Mouse (Mus musculus): ENCODE measurements at regions not wholly inside any gene's neighbourhood (a gene's known extent, or its start where the extent isn't known, plus 50 kb on each side); places are given as distances from the start of the nearest gene placed in this dataset.

DNA sequence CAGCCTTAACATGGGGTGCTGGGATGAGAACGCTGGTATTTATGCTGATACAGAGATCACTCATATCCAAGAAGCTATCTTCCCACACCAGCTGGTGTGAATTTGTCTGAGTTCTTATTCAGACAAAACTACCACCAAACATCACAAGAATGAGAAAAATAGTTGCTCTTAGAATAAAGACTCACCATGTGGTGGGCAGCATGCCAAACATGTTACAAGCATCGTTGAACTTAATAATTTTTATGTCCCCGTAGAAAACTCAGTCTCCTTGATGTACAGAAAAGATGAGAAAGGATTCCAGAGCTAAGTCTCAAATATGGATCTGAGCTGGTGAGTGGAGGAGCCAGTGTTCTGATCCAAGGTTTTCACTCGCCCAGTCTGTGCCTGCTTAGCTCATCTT lies 196.5 kb downstream of the Cmpk2 start:
- no peak for DNase-seq (ENCODE audit: inconsistent age in 2 of 2, low spot score in 1 of 2)

DNA sequence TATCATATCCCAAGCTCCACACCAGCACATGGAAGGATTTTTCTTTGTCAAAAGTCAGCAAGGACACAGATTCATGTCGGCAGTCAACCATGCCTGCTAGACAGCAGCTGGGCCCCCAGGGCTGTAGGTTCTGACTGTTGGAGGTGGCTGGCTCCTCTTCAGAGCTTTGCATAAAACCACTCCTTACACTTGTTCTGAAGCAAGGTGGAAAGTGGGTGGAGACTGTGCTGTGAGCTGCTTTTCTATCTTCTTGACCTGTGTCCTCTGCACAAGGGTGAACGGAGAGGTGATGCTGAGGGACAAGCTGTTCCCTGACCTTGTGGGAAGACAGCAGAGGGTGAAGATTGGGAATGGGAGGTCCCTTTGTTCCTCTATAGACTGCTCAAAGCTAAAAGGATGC lies 185.2 kb downstream of the Cmpk2 start:
- no peak for DNase-seq (ENCODE audit: inconsistent age in 2 of 2, low spot score in 1 of 2)

DNA sequence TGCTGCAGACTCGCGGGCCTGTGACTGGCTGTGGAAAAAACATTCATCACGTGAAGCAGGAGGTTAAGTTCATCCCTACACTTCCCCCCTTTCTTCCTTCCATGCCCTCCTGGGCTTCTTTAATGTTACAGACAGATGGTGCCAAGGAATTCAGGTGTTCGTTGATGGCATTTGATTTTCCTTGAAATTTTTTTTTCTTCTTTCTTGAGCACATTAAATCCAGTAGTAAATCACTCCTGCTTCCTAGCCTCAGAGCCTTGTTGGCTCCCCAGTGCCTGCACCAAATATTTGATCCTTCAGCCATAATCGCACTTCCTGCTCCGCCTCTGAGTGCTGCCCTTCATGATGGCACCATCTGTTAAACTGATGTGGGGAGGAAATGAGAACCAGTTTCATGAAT lies 184.8 kb downstream of the Cmpk2 start:
- DNase-seq (ENCODE audit: inconsistent age in 2 of 2, low spot score in 1 of 2), result no peak

DNA sequence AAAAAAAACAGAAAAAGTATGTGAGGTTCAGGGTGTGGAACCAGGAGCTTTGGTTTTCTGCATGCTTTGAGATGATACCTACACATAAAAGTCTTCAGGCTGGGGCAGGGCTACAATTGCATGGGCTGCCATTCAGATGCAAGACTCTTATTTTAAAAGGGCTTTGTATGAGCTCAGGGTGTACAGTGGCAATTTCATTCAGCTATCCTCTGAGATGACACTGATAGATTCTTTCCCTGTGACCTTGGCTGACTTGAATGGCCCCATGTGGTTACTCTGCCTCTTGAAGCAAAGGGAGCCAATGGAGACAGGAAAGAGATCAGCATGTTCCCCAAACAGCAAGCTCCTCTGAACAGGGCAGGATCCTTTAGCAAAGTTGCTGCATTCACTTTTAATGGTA lies 177.1 kb downstream of the Cmpk2 start:
- DNase-seq (ENCODE audit: inconsistent age in 2 of 2, low spot score in 1 of 2), result peak; percentile 25 to 29

DNA sequence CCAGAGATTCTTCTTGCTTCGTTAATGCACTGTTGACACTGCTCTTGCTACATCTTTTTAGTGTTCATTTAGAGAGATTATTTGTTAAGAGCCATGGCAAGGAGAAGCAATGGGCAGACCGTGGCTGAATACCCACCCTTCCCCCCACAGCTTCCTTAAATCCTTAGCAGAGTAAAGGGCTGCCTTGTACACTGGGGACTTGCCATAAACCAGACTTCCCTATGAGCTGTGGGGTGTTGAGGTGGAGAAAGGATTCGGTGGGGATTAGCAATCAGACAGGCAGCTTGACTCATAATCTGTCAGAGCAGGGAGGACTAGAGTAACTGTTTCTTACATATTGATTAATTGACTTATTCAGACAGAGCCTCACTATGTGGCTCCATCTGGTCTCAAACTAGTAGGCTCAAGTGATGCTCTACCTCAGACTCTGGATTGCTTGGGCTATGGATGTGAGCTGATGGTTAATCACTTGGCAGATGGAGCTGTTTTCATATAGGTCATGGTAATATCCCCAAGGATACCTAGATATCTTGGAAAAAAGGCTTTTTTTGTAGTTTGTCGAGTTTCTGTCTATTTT lies 166.7 kb downstream of the Cmpk2 start:
- DNase-seq (ENCODE audit: inconsistent age in 2 of 2, low spot score in 1 of 2), result no peak

DNA sequence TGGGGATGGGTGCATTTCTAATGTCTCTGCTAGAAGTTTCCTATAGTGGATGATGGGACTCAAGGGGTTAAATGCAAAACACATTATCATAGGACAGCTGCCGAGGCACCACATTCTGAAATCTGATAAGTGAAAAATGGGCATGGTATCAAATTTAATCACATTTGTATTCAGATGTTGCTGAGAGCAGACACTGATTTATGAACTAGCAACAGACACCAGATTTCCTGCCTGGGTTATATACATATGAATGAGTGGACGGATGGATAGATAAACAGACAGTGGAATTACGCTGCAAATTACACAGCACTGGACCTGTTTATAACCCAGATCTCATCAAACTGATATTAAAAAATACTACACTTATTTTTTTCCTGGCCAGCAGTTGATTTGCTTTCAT lies 166.2 kb downstream of the Cmpk2 start:
- no peak for DNase-seq (ENCODE audit: inconsistent age in 2 of 2, low spot score in 1 of 2)

DNA sequence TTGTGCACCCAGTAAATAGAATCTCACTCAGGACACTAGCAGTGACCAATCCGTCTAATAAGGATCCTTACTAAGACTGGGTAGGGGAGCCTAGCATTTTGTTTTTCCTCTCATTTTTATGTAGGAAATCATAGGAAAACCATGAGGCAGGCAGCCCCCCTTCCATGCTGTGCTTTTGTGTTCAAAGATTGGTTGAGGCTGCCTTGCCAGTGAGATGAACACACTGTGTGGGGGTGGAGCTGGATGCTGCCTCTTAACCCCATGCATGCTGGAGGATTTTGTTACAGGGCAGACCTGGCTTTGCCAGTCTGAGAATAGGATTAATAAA lies 162.8 kb downstream of the Cmpk2 start:
- DNase-seq (ENCODE audit: inconsistent age in 2 of 2, low spot score in 1 of 2), result no peak

DNA sequence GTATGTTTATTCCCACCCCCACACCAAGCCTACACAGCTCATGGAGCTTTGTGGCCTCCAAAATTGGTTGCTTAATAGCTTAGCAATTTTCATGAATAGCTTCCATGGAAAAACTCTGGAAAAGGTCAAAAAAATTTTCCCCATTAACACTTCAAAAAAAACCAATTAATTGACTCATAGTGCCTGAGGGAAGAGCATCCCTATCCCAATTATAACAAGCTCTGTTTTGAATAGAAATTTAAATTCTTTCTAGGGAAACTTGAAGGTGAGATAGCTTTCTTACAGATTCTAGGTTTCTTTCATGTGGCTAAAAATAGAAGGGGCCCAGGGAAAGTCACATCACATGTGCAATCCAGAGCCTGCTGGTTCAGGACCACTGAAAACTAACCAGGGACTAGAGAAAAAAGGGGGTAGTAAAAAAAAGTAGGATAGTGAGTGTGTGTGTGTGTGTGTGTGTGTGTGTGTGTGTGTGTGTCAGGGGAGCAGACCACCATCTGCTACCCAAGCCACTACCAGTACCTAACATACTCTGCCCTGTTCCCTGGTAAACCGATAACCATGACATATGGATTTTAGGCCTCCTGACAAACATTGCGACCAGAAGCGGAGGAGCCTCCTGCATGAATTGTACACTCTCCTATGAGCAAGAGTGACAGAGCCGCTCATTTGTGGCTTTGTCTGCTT lies 162.2 kb downstream of the Cmpk2 start:
- DNase-seq (ENCODE audit: inconsistent age in 2 of 2, low spot score in 1 of 2), result no peak

DNA sequence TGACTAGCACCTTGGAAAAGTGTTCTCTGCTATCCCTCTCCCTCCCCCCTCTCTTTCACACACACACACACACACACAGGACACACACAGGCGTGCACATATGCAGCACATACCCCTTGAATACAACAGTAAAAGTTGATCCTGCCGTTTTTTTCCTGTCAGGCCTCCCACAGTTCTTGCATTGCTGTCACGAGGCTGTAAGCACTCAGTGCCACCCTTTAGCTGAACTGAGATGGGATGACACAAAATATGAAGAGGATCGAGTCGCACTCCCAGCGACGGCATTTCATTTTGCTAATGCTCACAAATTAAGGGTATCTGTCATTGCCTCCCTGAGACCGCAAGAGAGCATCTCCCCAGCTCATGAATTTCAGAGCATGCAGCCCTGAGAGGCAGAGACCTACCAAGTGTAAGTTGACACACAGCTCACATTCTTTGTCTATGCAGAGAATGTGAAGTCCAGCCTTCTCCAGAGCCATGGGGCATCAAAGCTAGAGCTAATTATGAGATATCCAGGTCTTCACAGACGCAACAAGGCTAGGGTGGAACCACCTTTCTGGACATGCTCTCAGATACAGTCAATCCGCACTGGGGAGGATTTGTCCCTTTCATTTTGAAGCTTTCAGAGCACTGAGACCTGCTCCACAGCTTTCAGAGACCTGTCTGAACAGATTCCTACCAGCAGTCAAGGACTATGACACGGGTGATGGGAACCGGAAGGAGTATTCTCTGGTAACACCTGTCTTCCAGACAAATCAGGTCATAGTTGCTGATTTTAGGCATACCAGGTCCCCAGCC lies 152.3 kb downstream of the Cmpk2 start:
- DNase-seq (ENCODE audit: inconsistent age in 2 of 2, low spot score in 1 of 2), result no peak

DNA sequence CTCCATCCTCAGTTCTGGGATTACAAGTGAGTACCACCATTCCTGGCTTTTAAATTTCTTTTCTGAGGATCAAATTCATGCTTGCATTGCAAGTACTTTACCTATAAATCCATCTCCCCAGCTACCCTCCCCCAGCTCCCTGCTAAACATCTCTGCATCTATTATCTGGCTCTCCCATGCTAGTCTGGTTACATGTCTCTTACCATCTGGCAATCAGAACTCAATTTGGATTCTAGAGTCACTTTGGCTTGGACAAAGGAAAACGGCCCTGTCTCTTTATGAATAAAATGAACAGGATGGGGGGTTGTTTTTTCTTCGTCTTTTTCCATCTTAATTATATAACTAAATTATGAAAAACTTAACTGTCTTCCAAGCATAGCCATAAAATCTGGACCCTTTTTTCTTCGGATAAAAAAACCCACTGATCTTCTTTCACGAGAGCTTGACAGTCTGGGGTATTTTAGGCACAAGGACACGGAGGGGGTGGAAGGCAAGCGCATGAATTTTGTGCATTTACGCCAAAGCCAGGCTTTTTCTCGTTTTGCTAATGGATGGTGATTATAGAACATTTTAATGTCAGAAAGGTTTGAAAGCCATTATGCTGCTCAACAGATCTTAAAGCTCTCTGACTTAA lies 151.6 kb downstream of the Cmpk2 start:
- DNase-seq (ENCODE audit: inconsistent age in 2 of 2, low spot score in 1 of 2), result no peak

DNA sequence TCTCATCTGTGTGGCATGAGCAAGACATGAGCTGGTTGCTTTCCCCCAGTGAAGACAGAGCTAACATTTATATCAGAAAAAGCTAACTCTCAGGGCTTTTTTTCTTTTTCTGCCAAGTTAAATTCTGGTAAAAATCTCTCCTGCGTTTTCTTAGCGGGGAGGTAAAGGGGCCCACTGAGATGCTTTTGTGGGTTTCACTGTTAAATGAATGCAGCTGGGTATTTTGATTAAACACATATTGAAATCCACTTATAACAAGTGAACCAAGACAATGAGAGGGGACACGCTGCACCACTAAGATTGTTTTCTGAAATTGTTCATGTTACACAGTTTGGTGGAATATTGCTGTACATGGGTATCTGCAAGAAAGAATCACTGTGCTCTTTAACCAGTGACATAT lies 149.0 kb downstream of the Cmpk2 start:
- DNase-seq (ENCODE audit: inconsistent age in 2 of 2, low spot score in 1 of 2), result no peak

DNA sequence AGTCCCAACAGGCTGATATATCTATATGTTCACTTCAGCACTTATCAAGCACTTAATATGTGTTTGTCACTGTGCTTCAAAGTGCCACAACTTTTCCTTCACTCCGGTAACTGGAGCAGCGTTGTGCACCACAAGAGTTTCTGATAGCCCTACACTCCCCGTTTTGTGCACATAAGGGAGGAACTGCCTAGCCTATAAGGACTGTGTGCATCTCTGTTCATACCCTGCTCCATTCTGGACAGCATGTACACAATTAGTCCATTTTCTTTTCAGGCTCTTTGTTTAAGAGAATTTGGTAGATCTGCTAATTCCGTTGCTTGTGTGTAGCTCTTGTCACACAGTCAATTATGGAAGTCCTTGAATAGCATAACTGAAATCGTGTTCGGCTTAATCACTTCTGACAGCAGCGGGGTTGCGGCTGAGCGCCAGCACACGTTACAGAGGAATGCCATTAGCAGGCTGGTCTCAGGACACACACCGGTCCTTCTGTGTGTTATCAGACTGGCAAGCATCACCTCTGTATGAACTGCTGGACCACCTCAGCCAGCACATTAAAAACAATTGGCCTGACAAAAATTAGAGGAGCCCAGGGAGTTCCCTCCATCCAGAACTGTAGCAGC lies 144.2 kb downstream of the Cmpk2 start:
- no peak for DNase-seq (ENCODE audit: inconsistent age in 2 of 2, low spot score in 1 of 2)

DNA sequence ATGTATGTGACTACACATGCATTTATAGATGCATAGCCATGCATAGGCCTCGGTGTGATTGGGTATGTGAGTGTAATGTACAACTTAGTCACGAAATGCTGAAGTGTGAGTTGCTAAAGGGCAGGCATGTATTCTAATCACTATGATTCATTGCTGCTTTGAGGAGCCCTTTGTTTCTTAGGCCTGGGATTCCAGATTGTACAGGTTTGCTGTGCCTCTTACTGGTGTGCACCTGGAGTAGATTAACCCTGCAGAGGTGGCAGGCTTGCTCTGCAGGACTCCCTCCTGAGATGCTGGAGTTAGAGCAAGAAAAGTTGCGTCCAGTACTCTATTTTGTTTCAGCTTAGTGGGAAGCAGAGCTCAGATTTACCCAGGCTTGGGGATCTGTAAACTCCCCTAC lies 141.1 kb downstream of the Cmpk2 start:
- no peak for DNase-seq (ENCODE audit: inconsistent age in 2 of 2, low spot score in 1 of 2)

DNA sequence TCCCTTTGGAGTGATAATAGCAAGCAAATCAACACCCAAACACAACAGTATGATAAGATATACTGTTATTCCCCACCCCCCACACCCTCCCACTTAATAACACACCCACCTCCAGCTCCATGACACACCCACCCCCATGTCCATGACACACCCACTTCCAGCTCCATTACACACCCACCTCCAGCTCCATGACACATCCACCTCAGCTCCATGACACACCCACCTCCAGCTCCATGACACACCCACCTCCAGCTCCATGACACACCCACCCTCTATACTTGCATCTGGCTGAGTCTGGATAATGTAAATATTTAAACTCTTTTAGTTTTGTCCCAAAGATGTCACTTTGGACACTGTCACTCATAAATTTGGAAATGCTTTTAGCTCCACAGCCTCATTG lies 129.5 kb downstream of the Cmpk2 start:
- no peak for DNase-seq (ENCODE audit: inconsistent age in 2 of 2, low spot score in 1 of 2)

DNA sequence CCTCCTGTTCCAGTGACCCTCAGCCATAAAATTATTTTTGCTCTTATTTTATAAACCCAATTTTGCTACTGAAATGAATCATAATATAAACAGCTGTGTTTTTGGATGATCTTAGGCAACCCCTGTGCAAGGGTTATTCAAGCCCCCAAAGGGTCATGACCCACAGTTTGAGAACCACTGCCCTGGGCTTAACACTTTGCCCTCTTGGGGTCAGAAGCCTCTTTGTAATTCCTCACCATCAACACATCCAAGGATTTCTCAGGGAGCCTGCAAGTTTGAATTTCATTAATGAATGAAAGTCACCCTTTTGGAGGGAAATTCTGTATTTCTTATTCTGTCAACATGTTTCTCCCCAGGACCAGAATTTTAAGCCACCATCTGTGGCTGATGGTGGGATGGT lies 123.1 kb downstream of the Cmpk2 start:
- DNase-seq (ENCODE audit: inconsistent age in 2 of 2, low spot score in 1 of 2), result no peak

DNA sequence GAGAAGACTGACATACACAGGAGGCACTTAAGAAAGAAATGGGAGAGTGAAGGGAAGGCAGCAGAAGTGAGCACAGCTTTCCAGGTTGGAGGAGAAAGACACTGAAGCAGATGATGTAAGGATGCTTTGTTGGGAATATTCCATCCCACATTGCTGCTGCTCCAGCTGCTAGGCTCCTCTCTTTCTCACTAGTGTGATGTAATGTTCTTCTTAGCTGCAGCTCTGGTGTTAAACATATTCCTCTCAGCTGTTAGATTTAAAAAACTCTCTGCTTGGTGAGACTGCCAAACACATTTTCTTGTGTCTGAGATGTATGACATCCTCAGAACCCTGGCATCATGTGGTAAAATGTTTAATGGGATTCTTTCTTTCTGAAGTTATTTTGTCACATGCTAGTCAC lies 120.1 kb downstream of the Cmpk2 start:
- no peak for DNase-seq (ENCODE audit: inconsistent age in 2 of 2, low spot score in 1 of 2)

DNA sequence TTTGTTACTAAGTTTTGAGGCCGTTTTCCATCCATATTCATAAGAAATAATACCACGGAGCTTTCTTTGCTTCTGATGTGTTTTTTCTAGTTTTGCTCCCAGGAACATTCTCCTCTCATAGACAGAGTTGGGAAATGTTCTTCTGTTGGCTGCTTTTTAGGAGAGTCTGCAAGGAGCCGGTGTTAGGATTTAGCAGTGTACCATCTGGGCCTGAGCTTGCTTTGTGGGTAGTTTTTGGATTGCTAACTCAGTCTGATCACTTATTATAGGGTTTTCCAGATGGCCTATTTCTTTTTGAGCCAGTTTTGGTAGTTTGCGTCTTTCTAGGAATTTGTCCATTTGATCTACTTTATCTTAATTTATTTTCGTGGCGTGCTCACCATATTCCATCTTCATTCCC lies 108.4 kb downstream of the Cmpk2 start:
- no peak for DNase-seq (ENCODE audit: inconsistent age in 2 of 2, low spot score in 1 of 2)

DNA sequence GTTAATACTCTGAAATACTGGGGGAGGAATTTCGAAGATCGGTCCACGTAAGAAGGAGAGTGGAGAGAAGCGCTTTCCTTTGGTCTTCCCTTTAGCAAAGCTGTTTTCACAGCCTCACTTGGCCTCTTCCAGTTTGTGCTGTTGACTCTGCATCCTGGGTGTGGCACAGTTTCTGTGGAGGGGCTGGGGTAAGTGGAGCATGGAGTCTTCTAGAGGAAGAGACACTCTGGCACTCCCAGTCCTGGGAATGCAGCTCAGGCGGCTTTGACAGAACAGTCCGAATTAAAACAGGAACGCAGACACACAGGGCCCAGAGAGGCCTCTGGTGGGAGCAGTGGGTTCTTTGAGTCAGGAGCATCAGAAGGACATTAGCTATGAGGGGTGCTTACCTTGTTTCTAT lies 102.6 kb downstream of the Cmpk2 start:
- DNase-seq (ENCODE audit: inconsistent age in 2 of 2, low spot score in 1 of 2), result no peak

DNA sequence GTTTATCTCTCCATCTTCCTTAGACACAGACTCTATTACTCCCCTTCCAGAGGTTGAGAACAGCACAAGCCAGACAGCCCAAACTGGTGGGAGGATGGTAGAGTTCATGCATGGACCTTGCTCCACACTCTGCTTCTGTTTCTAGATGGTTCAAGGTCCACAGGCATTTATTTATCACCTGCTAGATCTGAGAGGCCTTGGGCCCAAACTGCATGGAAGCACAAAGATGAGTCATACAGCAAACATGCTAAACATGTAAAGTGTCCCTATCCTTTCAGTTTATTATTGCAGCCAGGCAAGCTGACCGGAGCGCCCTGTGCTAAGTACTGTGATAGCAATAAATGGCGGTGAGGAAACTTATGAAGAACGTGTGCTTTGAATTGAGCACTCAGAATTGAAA lies 98.4 kb downstream of the Cmpk2 start:
- peak; percentile 21 to 63 for DNase-seq (ENCODE audit: inconsistent age in 2 of 2, low spot score in 1 of 2)

DNA sequence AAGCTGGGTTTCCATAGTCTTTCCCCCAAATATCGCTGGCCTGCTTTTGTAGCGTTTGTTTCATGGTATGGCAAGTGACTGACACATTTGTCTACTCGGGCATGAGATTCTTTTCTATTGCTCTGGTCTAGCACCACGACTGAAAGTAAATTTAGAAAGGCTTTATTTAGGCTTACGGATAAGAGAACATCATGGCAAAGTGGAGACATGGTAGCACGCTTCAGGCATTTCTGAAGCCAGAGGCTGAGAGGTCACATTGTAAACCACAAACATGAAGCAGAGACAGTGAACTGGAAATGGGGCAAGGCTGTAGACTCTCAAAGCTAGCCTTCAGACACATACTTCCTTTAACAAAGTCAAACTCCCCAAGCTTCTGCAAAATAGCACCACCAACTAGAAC lies 93.9 kb downstream of the Cmpk2 start:
- DNase-seq (ENCODE audit: inconsistent age in 2 of 2, low spot score in 1 of 2), result no peak

DNA sequence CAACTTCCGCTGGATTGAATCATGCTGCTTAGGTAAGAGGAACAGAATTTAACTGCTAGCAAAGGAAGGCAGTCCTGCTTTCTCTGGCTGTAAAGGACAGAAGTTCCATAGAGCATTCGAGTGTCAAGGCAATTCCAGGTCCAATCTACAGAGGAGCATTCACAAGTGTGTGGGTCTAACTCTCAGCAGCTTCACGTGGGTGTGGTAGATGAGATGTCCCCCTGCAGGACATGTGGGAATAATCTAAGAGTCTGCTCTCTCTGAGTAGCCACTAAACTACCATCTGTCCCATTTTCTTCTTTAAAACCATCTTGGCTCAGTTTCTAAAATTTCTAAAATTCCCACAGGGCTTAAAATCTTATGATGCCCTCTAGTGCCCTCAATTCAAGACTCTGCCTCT lies 90.6 kb downstream of the Cmpk2 start:
- no peak for DNase-seq (ENCODE audit: inconsistent age in 2 of 2, low spot score in 1 of 2)

DNA sequence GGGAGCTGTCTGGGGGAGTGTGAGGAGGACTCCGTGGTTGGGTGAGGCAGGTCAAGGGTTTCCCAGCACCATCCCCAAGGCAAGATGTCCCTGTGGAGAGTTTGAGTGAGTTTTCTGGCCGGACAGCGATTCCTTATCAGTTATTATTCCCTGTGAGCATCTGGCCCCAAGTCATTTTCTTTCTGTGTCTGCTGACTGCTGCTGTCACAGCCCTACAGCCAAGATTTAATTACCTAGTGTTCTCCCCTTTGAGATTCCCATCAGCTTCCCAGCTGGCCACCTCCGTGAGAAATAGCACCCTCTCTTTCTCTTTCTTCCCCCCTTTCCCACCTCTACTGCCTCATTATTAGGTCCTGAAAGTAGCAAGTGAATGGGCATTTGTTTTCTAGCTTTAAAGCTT lies 88.4 kb downstream of the Cmpk2 start:
- peak in 1 of 2 experiments; percentile 27 for DNase-seq (ENCODE audit: inconsistent age in 2 of 2, low spot score in 1 of 2)

Measured in adrenal gland, adult (tissue).